Mouse (Mus musculus): ENCODE results near the gene Krt25. TPM values are rescaled to one million over a fixed set of nuclear protein-coding genes. Genes with fewer than 3 reads are reported as not detected.

Krt25 gene
- polyA plus RNA-seq, 1 experiment from 2014 or later, result not detected

DNA sequence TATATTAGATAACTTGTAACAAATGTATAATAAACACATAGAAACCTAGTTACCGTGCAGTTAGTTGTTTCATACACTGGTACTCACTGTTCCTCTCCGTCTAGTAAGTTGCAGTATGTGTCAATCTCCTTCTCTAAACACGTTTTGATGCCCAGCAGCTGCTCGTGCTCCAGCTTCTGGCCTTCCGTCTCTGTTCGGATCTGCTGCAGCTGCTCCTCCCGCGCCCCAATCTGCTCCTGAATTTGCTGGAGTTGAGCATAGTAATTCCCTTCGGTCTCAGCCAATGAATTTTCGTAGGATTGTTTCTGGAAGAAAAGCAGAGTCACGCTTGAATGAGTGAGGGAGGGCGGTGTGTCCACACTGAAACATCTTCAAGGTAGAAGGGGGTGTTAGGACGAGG lies 10.7 kb upstream of the Krt25 start:
- no peak overlapping the region for H3K4me2 ChIP-seq (ENCODE audit: low read length)

GRCm38 (mm10) chr11:99329655-99330054 lies 6.9 kb upstream of the Krt25 start:
- ATAC-seq, result no peak
- Histone ChIP-seq H3K9me3 (ENCODE audit: control insufficient read depth, low read length) (no peaks in the 10 kb centered on the region), H3K4me1 (replicated peaks; ENCODE audit: control insufficient read depth, insufficient read depth, low read length) (0 out of 2 replicates have a peak, but pooled peaks cover 3% of the 10 kb centered on the region), H3K9ac (replicated peaks; ENCODE audit: low read depth, low read length) (no peak overlapping the region), H3K36me3 (ENCODE audit: control insufficient read depth, insufficient read depth) (no peaks in the 10 kb centered on the region), H3K4me2 (ENCODE audit: low read length) (no peak overlapping the region), H3K27ac (ENCODE audit: low read length) (no peak overlapping the region), H3K27me3 (replicated peaks; ENCODE audit: control insufficient read depth, insufficient read depth, low read length) (no peaks in the 10 kb centered on the region), H3K4me3 (replicated peaks; ENCODE audit: low read length) (no peak overlapping the region)
- WGBS, result 71% methylated on average over 2 of the region's 2 CpGs

More for the DNA sequence above, 10.7 kb upstream of the Krt25 start:
- Histone ChIP-seq H3K4me3 (replicated peaks; ENCODE audit: low read length) (no peak overlapping the region), H3K4me1 (replicated peaks; ENCODE audit: control insufficient read depth, insufficient read depth, low read length) (0 out of 2 replicates have a peak, but pooled peaks cover 3% of the 10 kb centered on the region), H3K27me3 (replicated peaks; ENCODE audit: control insufficient read depth, insufficient read depth, low read length) (no peaks in the 10 kb centered on the region), H3K27ac (ENCODE audit: low read length) (no peak overlapping the region), H3K9me3 (ENCODE audit: control insufficient read depth, low read length) (no peaks in the 10 kb centered on the region), H3K9ac (replicated peaks; ENCODE audit: low read depth, low read length) (no peak overlapping the region), H3K36me3 (ENCODE audit: control insufficient read depth, insufficient read depth) (no peaks in the 10 kb centered on the region)
- ATAC-seq, result no peak
- 57% methylated on average over 13 of the region's 13 CpGs for WGBS

DNA sequence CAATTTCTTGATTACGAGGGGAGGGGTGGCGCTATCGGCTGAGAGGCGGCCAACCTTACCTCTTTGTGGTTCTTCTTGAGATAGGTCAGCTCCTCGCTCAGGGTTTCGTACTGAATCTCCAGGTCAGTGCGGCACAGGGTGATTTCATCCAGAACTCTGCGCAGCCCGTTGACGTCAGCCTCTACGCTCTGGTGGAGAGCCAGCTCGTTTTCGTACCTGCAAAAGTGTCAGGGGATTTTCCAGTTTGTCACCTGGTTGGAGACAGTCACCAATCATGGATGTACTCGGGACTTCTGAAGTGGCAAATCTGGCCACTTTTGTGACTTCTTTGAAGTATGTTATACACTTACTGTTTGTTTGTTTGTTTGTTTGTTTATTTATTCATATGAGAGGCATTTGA lies 1.7 kb downstream of the Krt25 start:
- Histone ChIP-seq H3K27me3 (replicated peaks; ENCODE audit: control insufficient read depth, insufficient read depth, low read length) (no peaks in the 10 kb centered on the region), H3K9me3 (ENCODE audit: control insufficient read depth, low read length) (no peaks in the 10 kb centered on the region), H3K4me3 (replicated peaks; ENCODE audit: low read length) (no peak overlapping the region), H3K27ac (ENCODE audit: low read length) (no peak overlapping the region), H3K4me1 (replicated peaks; ENCODE audit: control insufficient read depth, insufficient read depth, low read length) (no peaks in the 10 kb centered on the region), H3K36me3 (ENCODE audit: control insufficient read depth, insufficient read depth) (no peaks in the 10 kb centered on the region), H3K9ac (replicated peaks; ENCODE audit: low read depth, low read length) (no peak overlapping the region), H3K4me2 (ENCODE audit: low read length) (no peak overlapping the region)
- WGBS, result 90% methylated on average over 14 of the region's 14 CpGs
- no peak for ATAC-seq

- no peak overlapping the region for H3K4me3 ChIP-seq (replicated peaks; ENCODE audit: low read length)
- H3K27ac ChIP-seq (ENCODE audit: low read length), result no peak overlapping the region
- H3K4me1 ChIP-seq (replicated peaks; ENCODE audit: control insufficient read depth, insufficient read depth, low read length), result no peaks in the 10 kb centered on the region
- H3K9me3 ChIP-seq (ENCODE audit: control insufficient read depth, low read length), result no peaks in the 10 kb centered on the region
- no peaks in the 10 kb centered on the region for H3K27me3 ChIP-seq (replicated peaks; ENCODE audit: control insufficient read depth, insufficient read depth, low read length)
- no peak for ATAC-seq
- WGBS, result 68% methylated on average over 9 of the region's 9 CpGs
- H3K36me3 ChIP-seq (ENCODE audit: control insufficient read depth, insufficient read depth), result no peaks in the 10 kb centered on the region
- no peak overlapping the region for H3K4me2 ChIP-seq (ENCODE audit: low read length)
- H3K9ac ChIP-seq (replicated peaks; ENCODE audit: low read depth, low read length), result no peak overlapping the region
These were observed 3.6 kb downstream of the Krt25 start for GRCm38 (mm10) chr11:99319127-99319526.

DNA sequence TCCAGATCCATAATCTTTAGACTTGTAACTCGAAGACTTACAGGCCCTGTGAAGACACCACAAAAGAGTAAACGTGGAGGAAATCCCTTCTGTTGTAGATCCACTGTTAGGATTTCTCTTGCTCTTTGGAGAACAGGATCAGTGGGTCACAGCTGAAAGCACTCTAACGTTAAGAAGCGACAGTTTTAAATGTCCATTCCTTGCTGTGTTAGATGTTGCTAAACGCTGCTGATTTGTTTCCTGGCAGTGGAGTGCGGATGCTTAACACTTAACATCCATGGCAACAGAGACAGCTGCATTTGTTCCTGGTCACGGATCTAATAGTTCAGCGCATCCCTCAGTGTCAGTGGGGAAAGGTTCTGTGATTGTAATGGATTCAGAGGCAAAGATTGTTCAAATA lies 6.2 kb downstream of the Krt25 start:
- ATAC-seq, result no peak
- Histone ChIP-seq H3K4me2 (ENCODE audit: low read length) (no peak overlapping the region), H3K27ac (ENCODE audit: low read length) (no peak overlapping the region), H3K9me3 (ENCODE audit: control insufficient read depth, low read length) (no peaks in the 10 kb centered on the region), H3K4me3 (replicated peaks; ENCODE audit: low read length) (no peak overlapping the region), H3K27me3 (replicated peaks; ENCODE audit: control insufficient read depth, insufficient read depth, low read length) (no peaks in the 10 kb centered on the region), H3K36me3 (ENCODE audit: control insufficient read depth, insufficient read depth) (no peaks in the 10 kb centered on the region), H3K9ac (replicated peaks; ENCODE audit: low read depth, low read length) (no peak overlapping the region), H3K4me1 (replicated peaks; ENCODE audit: control insufficient read depth, insufficient read depth, low read length) (no peaks in the 10 kb centered on the region)
- 72% methylated on average over 8 of the region's 8 CpGs for WGBS

DNA sequence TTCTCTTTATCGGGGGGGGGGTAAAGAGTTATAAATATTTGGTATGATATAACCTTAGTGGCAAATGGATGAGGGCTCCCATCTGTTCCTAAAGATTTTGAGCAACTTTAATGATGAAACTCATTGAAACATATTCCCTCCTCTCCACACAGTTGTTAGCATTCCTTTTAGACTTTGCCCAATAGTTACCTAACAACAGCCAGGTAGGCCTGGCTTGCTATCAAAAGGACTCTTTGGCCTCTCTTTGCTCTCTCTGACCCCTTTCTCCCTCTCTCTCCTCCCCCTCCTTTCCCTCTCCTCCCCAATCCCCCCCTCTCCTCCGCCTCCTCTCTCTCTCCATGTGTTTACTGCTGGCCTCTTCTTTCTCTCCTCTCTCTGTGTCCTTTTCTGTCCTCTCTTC lies 8.2 kb downstream of the Krt25 start:
- Histone ChIP-seq H3K9ac (replicated peaks; ENCODE audit: low read depth, low read length) (no peak overlapping the region), H3K36me3 (ENCODE audit: control insufficient read depth, insufficient read depth) (no peaks in the 10 kb centered on the region), H3K4me1 (replicated peaks; ENCODE audit: control insufficient read depth, insufficient read depth, low read length) (no peaks in the 10 kb centered on the region), H3K4me3 (replicated peaks; ENCODE audit: low read length) (no peak overlapping the region), H3K27me3 (replicated peaks; ENCODE audit: control insufficient read depth, insufficient read depth, low read length) (no peaks in the 10 kb centered on the region), H3K4me2 (ENCODE audit: low read length) (no peak overlapping the region), H3K27ac (ENCODE audit: low read length) (no peak overlapping the region), H3K9me3 (ENCODE audit: control insufficient read depth, low read length) (no peaks in the 10 kb centered on the region)
- 91% methylated on average over 2 of the region's 2 CpGs for WGBS
- no peak for ATAC-seq

DNA sequence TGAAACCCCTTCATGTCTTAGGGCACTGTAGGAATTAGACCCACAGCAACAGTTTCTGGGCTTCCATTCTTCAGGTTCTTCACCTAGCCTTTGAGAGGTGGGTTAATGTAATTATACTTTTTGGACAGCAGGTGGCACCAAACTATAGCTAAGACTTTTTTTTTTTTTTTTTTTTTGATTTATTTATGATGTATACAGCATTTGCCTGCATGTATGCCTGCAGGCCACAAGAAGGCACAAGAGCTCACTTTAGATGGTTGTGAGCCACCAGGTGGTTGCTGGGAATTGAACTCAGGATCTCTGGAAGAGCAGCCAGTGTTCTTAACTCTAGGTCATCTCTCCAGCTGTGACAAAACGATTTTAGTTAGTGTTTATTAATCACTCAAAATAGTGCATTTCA lies 11.9 kb downstream of the Krt25 start:
- Histone ChIP-seq H3K9me3 (ENCODE audit: control insufficient read depth, low read length) (no peaks in the 10 kb centered on the region), H3K4me1 (replicated peaks; ENCODE audit: control insufficient read depth, insufficient read depth, low read length) (no peaks in the 10 kb centered on the region), H3K4me2 (ENCODE audit: low read length) (no peak overlapping the region), H3K4me3 (replicated peaks; ENCODE audit: low read length) (no peak overlapping the region), H3K36me3 (ENCODE audit: control insufficient read depth, insufficient read depth) (no peaks in the 10 kb centered on the region), H3K27me3 (replicated peaks; ENCODE audit: control insufficient read depth, insufficient read depth, low read length) (no peaks in the 10 kb centered on the region), H3K9ac (replicated peaks; ENCODE audit: low read depth, low read length) (no peak overlapping the region), H3K27ac (ENCODE audit: low read length) (no peak overlapping the region)
- 90% methylated on average over 1 of the region's 1 CpGs for WGBS
- ATAC-seq, result no peak

DNA sequence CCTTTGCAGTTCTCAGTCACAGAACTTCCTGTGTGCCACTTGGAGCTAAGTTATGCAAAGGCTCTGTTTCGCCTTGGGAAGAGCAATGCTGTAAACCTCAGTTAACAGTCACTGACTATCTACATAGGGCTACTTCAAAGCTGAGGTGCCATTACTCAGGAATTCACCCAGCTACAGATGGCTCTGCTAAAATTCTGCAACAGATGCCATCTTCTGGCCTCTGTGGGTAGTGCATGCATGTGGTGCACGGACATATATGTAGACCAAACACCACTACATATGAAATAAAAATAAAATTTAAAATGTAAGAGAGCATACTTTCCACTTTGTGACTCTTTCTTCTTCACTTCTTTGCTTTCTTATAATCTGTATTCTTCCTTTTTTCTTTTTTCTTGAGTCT lies 15.2 kb downstream of the Krt25 start:
- no peak overlapping the region for H3K4me2 ChIP-seq (ENCODE audit: low read length)
- H3K4me3 ChIP-seq (replicated peaks; ENCODE audit: low read length), result no peak overlapping the region
- H3K27me3 ChIP-seq (replicated peaks; ENCODE audit: control insufficient read depth, insufficient read depth, low read length), result no peaks in the 10 kb centered on the region
- 36% methylated on average over 2 of the region's 2 CpGs for WGBS
- no peak overlapping the region for H3K27ac ChIP-seq (ENCODE audit: low read length)
- H3K4me1 ChIP-seq (replicated peaks; ENCODE audit: control insufficient read depth, insufficient read depth, low read length), result no peaks in the 10 kb centered on the region
- no peak overlapping the region for H3K9ac ChIP-seq (replicated peaks; ENCODE audit: low read depth, low read length)
- ATAC-seq, result no peak
- no peaks in the 10 kb centered on the region for H3K9me3 ChIP-seq (ENCODE audit: control insufficient read depth, low read length)
- no peaks in the 10 kb centered on the region for H3K36me3 ChIP-seq (ENCODE audit: control insufficient read depth, insufficient read depth)

- WGBS, result 56% methylated on average over 5 of the region's 5 CpGs
- Histone ChIP-seq H3K4me2 (ENCODE audit: low read length) (no peak overlapping the region), H3K27me3 (replicated peaks; ENCODE audit: control insufficient read depth, insufficient read depth, low read length) (no peaks in the 10 kb centered on the region; the same call in 1 of the 2 replicates), H3K4me3 (replicated peaks; ENCODE audit: low read length) (no peak overlapping the region), H3K9me3 (ENCODE audit: control insufficient read depth, low read length) (no peaks in the 10 kb centered on the region), H3K36me3 (ENCODE audit: control insufficient read depth, insufficient read depth) (no peaks in the 10 kb centered on the region), H3K9ac (replicated peaks; ENCODE audit: low read depth, low read length) (no peak overlapping the region), H3K27ac (ENCODE audit: low read length) (no peak overlapping the region), H3K4me1 (replicated peaks; ENCODE audit: control insufficient read depth, insufficient read depth, low read length) (no peaks in the 10 kb centered on the region; the same call in 1 of the 2 replicates)
- no peak for ATAC-seq
These were observed 27.7 kb downstream of the Krt25 start for GRCm38 (mm10) chr11:99295039-99295438.

DNA sequence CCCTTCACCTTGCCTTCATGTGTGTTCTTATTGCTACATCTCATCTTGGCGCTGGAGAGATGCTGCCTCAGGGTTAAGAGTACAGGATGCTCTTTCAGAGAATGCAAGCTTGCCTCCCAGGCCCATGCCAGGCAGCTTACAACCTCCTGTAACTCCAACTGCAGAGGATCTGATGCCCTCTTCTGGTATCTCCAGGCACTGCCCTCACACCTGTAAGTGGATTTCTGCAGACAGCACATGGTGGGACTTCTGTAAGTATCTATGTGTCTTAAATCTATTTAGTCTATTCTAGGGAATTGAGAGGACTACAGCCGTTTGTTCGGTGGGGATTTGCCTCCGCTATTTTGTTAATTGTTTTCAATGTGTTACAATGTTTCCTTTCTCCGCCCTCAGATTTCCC lies 29.9 kb downstream of the Krt25 start:
- Histone ChIP-seq H3K4me1 (replicated peaks; ENCODE audit: control insufficient read depth, insufficient read depth, low read length) (no peaks in the 10 kb centered on the region; the same call in 1 of the 2 replicates), H3K9ac (replicated peaks; ENCODE audit: low read depth, low read length) (no peak overlapping the region), H3K27me3 (replicated peaks; ENCODE audit: control insufficient read depth, insufficient read depth, low read length) (no peaks in the 10 kb centered on the region), H3K4me3 (replicated peaks; ENCODE audit: low read length) (no peak overlapping the region), H3K4me2 (ENCODE audit: low read length) (no peak overlapping the region), H3K9me3 (ENCODE audit: control insufficient read depth, low read length) (no peaks in the 10 kb centered on the region), H3K36me3 (ENCODE audit: control insufficient read depth, insufficient read depth) (no peaks in the 10 kb centered on the region), H3K27ac (ENCODE audit: low read length) (no peak overlapping the region)
- WGBS, result 62% methylated on average over 5 of the region's 5 CpGs
- ATAC-seq, result no peak
